Mouse (Mus musculus) thymus, adult 2 months (tissue): ENCODE measurements around the gene Ryr3.

Experiments used
- CTCF ChIP-seq: fragments of 200-500 bp; IDR thresholded peaks from 2 replicates; pipeline ENCODE4 v1.5.1; 2012; ENCODE audit warnings: mild to moderate bottlenecking, control low read depth, low read length, moderate library complexity, borderline replicate concordance; ENCODE audit not compliant: control insufficient read depth, poor library complexity, insufficient read depth; ENCODE audit errors: extremely low read depth
- POLR2A ChIP-seq: fragments of 200-500 bp; IDR thresholded peaks from 2 replicates; pipeline ENCODE4 v1.6.1; 2012; ENCODE audit warnings: mild to moderate bottlenecking, low read length, control low read depth, moderate library complexity; ENCODE audit not compliant: control insufficient read depth, poor library complexity, insufficient read depth; ENCODE audit errors: extremely low read depth

DNA sequence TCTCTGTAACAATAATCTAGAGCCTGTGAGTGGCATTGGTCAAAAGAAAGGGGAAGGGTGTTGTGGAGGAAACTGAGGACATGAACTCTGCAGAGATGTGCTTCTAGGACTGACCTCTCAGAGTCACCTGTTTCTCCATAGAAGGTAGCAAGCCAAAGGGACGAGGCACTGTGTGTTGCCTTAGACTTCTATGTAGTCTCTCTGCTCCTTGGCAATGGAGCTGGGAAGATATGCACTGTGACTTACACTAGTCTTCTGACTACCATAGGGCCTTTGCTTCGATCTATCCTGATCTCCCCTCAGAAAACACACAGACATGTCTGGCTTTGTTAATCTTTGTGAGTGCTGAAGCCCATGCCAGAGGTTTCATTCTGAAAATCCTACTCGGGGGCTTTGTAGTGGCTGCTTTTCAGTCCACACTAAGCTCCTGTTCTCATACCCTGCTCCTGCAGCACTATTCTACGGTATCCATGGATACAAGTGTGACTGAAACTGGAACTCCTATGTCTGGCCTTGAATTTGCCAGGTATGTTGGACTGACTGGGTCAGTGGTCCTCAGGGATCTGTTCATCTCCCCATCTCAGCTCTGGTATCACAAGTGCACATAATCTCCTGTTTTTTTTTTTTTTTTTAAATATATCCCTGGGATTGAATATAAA lies 332.3 kb downstream of the Ryr3 start:
- no peak for TF ChIP-seq CTCF
- no peak for TF ChIP-seq POLR2A
